Mouse (Mus musculus) neutrophil, adult 5-6 weeks (primary cell): ENCODE results near the gene Scube1. TPM values are rescaled to one million over a fixed set of nuclear protein-coding genes. Genes with fewer than 3 reads are reported as not detected.

Experiments
- ATAC-seq: fragments of 151-379, 151-347 bp; 2 replicates; pipeline ENCODE4 v1.8.0; 2017; ENCODE audit warnings: mild to moderate bottlenecking, moderate TSS enrichment; ENCODE audit not compliant: insufficient number of reproducible peaks, poor library complexity, low FRiP score, severe bottlenecking; ENCODE audit errors: extremely low read depth
- total RNA-seq: library from RNA; stranded (forward); fragments of 200-1000 nt; gene quantifications from 2 replicates; pipeline ENCODE4 v1.2.3, GENCODE M21; 2017

The Scube1 gene
- total RNA-seq, 1 experiment from 2014 or later: not detected

DNA sequence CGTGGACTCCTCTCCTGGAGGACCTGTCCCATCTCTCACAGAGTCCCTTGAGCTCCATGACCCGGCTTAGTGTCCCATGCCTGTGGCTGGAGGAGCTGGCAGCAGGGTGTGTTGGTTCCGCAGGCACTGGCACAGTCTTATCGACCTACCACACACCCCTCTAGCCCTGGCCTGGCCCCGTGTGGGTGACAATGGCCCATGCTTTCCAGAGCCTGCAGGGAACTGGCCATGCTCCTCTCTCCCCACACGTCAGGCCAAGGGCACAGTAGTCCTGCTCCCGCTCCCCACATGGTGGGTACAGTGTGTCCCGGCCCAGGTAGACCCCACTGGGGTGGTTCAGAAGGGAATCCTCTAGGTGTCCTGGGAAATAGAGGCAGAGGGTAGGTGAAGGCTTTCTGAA is 118.1 kb downstream of the Scube1 start:
- ATAC-seq: no peak

DNA sequence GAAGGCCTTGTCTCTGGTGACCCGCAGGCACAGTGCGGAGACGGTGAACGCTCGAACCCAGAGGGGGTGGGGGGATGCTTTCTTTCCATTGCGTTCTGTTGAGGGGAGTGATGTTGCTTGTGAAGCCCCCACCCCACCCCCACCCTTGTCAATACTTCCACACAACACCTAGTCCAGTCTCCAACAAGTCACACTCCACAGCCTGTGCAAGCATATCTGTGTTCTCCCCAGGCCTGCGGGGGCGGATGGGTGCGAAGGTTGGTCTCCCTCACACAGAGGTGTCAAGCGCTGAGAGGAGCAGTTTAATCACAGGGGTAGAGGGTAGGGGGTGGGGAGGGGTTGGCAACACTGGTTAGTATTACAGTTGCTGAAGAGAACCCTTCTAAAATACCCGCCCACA is 118.6 kb downstream of the Scube1 start:
- no peak for ATAC-seq

DNA sequence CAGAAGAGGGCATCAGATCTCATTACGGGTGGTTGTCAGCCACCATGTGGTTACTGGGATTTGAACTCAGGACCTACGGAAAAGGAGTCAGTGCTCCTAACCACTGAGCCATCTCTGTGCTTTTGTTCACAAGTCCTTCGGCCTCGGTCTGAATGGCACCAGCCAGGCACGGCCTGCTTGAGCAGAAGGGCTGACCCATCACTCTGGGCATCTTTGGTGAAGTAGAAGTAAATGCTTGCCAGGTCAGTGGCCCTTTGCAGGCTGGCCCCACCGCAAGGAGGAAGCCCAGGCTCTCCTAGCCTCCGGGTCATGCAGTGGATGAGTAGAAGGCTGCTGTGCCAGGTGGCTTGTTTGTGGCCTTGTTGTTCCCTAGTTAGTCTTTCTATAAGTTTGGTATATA is 121.4 kb downstream of the Scube1 start:
- no peak for ATAC-seq

DNA sequence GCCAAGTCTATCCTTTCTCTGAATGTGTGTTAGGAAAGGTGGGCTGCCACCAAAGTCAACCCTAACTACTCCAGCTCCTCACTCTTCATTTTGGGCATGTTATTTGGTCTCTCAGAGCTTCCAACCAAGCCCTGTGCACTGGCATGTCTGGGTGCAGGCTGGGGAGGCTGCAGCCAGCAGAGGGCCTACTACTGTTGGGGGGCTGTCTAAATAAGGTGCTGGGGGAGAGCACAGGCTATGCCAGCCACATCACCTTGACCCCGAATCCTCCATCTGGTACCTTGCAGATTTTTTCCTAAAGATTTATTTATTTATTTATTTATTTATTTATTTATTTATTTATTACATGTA is 121.8 kb downstream of the Scube1 start:
- ATAC-seq: no peak

DNA sequence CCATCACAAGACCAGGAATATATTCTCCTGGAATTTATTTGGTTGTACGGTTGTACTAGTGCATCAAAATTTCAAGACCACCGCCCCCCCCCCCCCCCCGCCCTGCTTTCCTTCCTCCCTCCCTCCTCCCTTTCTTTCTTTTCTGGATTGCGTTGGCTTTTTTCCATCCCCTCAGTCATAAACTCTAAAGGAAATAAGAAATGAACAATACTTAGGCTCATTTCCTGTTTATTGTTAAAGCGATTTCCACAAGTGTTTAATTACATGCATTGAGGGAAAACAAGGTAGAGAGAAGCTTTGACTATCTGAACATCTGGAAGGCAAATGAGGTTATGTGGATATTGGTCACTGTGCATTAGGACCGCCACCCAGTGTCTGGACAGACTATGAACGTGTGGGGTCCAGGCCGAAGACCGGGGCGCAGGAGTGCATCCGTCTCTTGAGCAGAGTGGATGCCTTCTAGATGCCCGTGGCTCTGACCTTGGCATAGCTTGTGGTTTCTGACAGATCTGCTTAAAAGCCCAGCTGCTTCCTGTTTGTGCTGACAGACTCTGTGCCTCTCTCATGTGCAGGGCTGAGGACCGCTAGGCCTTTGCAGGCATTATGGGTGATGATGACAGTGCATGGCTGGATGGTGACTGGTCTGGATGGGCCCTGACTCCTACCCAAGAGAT is 122.3 kb downstream of the Scube1 start:
- ATAC-seq: peak; percentile 84

DNA sequence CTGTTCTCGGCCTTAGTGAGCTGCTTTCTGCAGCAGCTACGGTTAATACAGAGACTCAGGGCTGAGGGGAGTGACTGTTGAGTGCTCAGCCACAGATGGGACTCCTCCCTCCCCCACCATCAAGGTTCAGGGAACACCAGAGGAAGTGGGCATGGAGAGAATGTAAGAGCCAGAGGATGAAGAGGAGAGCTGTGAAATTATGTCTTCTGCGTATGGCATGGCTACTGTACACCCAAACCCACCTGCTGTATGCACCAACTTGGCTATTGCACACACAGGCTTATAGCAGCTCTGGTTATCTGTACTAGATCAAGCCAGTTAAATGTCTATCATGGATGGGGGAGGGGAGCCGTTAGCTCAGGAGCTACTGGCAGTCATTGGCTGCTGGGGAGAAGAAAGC is 123.6 kb downstream of the Scube1 start:
- no peak for ATAC-seq

DNA sequence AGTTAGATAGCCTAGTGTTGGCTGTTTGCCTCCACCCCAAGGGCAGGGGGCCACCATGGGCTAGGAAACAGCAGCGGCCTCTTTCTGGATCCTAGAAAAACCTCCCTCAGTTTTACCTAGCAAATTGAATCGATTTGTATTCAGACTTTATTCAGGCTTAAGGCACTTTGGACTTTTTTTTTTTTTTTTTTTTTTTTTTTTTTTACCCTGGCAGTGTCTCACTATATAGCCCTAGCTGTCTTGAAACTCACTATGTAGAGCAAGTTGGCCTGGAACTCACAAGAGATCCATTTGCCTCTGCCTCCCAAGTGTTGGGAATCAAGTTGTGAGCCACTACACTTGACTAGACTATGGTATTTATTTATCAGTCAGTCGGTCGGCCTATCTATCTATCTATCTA is 128.0 kb downstream of the Scube1 start:
- no peak for ATAC-seq

DNA sequence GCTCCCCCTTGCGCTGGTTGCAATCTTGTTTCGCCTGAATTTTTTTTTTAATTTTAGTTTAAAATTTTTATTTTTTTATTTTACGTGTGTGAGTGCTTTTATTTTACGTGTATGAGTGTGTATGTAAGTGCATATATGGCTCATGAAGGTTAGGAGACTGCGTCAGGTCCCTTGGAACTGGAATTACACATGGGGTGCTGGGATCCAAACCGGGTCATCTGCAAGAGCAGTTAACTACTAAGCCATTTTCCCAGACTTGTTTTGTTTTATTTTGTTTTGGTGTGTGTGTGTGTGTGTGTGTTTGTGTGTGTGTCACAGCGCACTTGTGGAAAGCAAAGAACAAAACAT is 129.5 kb downstream of the Scube1 start:
- no peak for ATAC-seq

DNA sequence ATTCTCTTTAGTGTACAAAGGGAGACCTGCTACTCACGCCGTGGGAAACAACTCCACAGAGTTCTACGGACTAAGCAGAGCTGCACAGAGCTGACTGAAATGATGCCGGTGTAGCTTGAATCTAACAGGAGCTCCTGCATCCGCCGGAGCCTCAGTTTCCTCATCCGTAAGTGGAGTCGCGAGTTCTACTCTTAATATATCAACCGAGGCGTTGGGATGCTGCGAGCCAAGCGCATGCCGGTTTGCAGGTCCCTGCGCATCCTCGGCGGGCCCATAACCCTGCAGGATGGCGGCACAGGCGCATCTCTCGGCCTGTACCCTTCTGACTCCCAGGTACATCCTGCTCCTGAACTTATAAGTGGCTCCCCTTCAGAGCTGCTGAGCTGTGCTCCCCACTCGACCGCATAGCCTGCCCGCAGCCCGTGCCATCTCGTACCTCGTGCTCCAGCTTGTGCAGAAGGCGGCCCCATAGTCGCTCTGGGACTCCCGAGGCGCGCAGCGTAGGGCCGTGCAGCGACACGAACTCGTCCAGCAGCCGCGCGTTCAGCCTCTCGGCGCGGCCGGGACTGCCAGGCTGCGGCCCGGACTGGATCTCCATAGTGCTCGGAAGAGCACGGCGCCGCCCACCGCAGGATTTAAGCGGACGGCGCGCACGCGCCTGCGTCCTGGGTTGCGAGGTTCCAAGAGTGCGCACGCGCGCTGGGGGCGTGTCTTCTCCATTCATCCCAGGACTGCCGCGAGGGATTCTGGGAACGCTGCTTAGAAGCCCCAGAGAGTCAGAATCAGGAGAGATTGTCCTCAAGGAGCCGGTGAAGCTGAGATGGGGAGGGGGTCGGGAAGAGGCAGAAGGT is 130.1 kb downstream of the Scube1 start, which contains the start of gene Ttll12:
Gene Ttll12, minus strand, starts transcription at position 645 of the 851 bp plus-strand sequence.
- no peak for ATAC-seq

DNA sequence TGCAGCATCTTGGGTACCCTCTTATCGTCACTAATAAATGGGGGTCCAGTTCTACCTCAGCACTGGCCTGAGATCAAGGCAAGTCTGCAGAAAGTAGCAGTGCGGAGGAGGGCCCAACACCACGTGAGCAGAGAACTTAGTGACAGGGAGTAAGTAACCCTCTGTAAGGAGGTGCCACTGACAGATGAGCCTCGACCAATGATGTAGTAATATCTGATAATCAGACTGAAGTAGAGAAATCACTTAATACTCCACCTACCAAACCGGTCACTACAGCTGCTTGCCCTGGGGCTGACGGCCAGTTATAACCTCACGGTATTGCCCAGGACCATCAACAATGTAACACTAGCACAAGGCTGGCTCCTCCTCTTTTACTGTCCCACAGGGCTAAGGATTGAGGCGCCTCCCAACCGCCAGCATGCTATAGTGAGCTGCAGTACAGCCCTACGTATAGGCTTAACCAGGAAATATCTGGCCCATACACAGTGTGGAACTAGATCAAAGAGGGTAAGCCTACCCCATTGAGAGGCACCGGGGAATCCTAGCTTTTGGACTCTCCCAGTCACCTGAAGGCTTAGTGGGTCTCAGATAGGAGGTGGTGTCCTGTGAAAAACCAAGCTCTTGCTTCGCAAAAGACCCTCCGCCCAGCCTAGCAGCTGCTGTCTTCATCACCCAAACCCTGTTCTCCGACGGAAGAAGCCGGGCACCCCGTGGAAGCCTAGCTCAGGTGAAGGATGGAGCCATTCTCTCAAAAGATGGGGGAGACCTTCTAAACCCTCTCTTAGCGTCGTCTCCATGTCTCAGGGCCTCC is 130.9 kb downstream of the Scube1 start:
- no peak for ATAC-seq

DNA sequence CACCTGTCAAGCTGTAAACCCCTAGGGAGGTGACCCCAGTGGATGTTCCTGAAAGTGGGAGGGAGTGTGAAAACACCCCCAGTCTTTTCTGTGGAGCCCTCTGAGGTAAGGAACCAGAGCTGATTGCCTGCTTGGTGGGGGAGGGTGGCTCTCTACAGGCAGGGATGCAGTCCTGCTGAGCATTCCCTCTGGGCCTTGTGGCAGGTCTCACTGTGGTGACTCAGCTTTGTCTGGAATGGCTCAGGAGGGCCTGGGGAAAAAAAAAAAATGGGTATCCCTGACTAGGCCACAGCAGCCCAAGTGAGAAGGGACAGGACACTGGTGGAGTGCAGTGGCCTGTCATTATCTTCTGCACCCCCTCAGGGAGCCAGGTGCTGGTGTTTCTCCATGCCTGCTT is 131.6 kb downstream of the Scube1 start:
- ATAC-seq: no peak

DNA sequence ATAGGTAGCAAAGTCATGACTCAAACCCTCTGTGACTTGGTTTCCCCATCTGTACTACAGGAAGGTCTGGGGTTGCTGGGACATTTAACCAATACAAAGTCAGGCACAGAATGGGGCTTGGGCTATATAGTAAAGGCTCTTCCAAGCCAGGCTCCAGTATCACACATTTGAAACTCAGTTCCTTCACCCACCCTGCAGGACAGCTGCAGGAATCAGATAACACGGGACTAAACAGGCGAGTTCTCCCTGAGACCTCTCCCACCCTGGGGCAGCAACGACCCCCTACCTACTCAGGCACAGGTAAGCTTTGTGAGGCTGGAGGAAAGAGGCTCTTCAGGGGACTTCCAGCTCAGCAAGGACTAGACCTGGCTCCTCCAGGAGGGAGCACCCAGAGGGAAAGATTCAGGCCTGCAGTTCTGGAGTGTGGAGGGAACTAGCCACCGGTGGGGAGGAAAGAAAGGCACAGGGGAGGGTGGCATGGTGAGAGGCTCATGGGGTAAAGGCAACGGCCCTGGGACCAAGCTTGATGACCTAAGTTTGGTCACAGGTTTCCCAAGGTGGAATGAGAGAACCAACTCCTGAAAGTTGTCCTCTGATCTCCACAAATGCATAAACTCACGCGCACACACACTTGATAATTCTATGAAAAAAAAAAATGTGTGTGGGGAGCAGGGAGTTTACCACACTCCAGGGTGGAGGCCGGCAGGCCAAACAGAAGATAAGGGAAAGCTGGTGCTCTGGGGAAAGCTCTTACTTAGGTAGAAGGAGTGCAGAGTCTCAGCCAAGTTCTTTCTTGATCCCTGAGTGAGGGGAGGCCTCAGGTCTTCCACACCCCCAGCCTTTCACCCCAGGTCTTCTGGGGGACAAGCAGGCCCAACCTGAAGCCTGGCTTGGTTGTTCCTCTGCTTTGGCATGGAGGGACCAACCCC is 132.3 kb downstream of the Scube1 start:
- no peak for ATAC-seq

DNA sequence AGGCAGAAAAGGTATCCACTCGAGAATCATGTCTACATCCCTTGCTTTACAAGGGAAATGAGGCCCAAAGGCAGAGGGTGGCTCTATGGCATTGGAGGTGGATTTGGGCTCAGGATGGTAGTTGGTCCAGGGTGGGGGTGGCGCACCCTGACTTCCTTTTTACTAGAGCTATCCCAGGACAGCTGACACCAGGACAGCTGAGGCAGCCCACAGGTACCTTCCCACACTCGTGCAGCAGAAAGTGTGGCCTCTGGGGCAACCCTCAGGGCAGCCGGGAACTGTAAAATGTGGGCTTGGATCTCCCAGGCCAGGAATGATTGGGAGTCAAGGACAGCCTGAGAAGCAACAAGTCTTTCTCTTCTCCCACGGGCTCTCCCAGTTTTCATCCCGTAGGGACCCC is 133.1 kb downstream of the Scube1 start:
- ATAC-seq: no peak

DNA sequence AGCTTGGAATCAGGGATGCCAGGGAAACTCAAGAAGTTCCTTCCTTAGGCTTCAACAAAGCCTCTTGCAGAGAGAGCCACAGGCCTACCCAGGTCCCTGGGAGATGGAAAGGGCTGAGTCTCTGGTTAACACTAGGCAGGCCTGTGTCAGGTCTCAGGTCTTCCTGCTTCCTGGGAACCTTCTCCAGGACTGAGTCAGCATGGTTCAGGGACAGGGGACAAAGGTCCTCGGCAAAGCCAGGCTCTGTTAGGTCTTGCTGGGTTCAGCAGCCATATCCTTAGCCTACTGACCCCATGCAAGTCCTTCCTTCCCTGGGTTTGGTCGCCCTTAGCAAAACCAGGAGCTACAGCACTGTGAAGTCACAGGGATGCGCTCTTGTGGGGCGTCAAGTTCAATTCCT is 134.0 kb downstream of the Scube1 start:
- ATAC-seq: no peak

DNA sequence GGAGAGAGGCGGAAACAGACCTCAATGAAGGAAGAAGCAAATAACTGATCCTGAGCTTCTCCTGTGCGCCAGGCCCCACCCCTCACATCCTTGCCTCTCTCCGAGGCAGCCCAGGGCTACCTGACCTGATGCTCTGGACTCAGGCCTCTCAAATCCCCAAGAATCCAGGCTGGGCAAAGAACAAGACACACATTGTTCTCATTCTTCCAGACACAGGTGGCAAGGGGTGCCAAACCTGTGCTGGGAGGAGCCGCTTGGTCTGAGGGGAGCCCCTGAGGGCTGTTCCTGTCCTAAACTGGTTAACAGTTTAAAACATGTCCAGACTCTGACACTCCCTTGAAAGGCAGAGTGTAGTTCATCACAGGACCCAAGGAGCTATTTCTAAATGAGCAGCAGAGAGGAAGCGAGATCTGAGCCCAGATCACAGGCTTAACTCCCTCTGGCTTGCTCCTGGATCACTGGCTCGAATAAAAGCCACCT is 140.0 kb downstream of the Scube1 start:
- no peak for ATAC-seq

DNA sequence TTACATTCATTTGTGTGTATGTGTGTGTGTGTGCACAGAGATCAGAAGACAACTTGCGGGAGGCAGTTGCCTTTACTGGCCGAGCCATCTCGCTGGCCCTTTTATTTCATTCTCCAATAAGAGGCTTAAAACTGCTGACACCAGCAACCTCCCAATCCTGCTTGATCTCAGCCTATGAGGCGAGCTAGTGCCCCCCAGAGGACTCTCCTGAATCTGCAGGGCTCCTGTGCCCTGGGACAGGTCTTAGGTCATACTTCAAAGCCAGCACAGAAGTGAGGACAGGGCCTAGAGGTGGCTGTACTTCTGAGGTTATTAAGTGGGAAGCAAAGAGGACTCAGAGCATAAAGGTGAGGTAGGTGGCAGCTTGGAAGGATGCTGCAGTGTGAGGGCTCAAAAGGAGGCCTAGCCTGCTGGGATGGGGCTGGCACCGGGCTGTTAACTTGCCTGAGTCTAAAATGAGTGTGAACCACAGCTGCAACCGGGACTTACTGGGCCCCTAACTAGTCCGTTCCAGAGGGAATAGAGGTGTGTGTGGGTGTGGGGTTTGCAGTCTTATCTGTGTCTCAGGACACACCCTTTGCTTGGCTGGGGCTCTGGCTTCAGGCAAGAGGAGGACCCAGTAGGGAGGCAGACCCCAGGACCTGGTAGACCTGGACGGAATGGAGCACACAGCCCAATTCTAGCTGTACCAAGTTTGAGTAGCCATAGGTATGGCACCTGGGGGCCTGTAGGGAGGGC is 141.2 kb downstream of the Scube1 start:
- ATAC-seq: peak; percentile 15; the same call in 1 of the 2 replicates

DNA sequence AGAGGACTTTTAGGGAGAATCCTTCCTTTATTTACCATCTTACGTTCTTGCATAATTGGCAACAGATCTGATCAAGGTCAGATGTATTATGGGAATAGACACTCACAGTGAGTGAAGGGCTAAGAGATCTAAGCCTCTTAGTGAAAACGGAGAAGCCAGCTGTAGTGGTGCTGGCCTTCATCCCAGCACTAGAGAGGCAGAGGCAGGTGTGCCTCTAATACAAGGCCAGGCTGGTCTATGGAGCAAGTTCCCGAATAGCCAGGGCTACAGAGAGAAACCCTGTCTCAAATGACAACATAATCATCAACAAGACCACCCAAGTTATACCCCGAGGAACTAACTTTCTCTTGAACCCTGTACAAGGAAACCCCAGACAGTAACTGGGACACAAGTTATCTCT is 141.9 kb downstream of the Scube1 start:
- no peak for ATAC-seq

DNA sequence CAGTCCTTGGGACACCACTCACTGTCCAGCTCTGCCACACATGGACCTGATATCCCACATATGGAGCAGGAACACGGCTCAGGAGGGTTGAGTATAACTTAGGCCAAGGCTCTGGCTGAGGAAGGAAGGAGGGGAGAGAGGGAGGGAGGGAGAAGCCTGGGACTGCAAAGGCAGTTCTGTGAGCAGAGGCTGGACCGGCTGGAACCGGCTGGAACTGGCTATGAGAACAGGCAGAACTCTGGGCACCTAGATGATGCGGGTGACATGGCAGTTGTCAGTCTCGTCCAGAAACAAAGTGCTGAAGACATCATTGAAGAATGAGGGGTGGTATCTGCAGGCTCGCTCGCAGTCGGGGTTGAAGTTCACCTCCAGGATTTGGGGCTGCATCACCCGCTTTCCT is 148.2 kb downstream of the Scube1 start:
- ATAC-seq: no peak
